ENCODE assay signal across 1 mouse cellular context in genomic region chr12:113138901-113139864, GRCm38 (mm10).
A peak's percentile ranks its signal among the peaks of the same experiment; 100 is the strongest.
TF ChIP-seq lines count a peak whose summit lies in the region.

No protein-coding gene starts in this region.

TF ChIP-seq in MEL, 35 proteins besides CTCF, POLR2A, EP300 and RAD21:
- TF ChIP-seq BHLHE40 (IDR thresholded peaks at IDR 0.05; ENCODE audit: borderline replicate concordance, low read depth, low read length) (no peak), ZMIZ1 (IDR thresholded peaks at IDR 0.05; ENCODE audit: low read depth, low read length) (no peak), GABPA (IDR thresholded peaks at IDR 0.05; ENCODE audit: low read depth, low read length) (no peak), JUND (IDR thresholded peaks at IDR 0.05; ENCODE audit: low read depth, low read length) (no peak), KAT2A (conservative IDR thresholded peaks at IDR 0.05; ENCODE audit: low read depth, low read length) (no peak), RCOR1 (IDR thresholded peaks at IDR 0.05; ENCODE audit: low read depth, low read length) (no peak), CHD2 (IDR thresholded peaks at IDR 0.05; ENCODE audit: low read length) (no peak), MYC (IDR thresholded peaks at IDR 0.05; ENCODE audit: low read depth, low read length) (no peak), ELF1 (IDR thresholded peaks at IDR 0.05; ENCODE audit: low read depth, low read length) (no peak), NELFE (IDR thresholded peaks at IDR 0.05; ENCODE audit: low read depth, low read length) (no peak), ZC3H11A (IDR thresholded peaks at IDR 0.05; ENCODE audit: low read depth, low read length) (no peak), CHD1 (IDR thresholded peaks at IDR 0.05; ENCODE audit: low read depth, low read length) (no peak), NRF1 (IDR thresholded peaks at IDR 0.05; ENCODE audit: insufficient read depth, low read depth, low read length, poor library complexity, severe bottlenecking) (no peak), MYB (IDR thresholded peaks at IDR 0.05; ENCODE audit: low read depth, low read length) (peak; percentile 31; the same call in 1 of the 2 replicates), TBP (IDR thresholded peaks at IDR 0.05; ENCODE audit: low read depth, low read length) (no peak), MAX (IDR thresholded peaks at IDR 0.05; ENCODE audit: low read length) (no peak), SIN3A (IDR thresholded peaks at IDR 0.05; ENCODE audit: low read length) (0 out of 2 replicates have a peak, but pooled peaks have one; percentile 29), MAFK (IDR thresholded peaks at IDR 0.05; ENCODE audit: borderline replicate concordance, low read depth, low read length) (no peak), USF1 (IDR thresholded peaks at IDR 0.05; ENCODE audit: low read depth, low read length) (no peak), MEF2A (IDR thresholded peaks at IDR 0.05; ENCODE audit: extremely low read depth, insufficient replicate concordance, low read depth, low read length, poor library complexity, severe bottlenecking) (no peak), MAZ (IDR thresholded peaks at IDR 0.05; ENCODE audit: low read depth, low read length) (0 out of 2 replicates have a peak, but pooled peaks have one; percentile 27), POLR2AphosphoS5 (IDR thresholded peaks at IDR 0.05; ENCODE audit: borderline replicate concordance, low read depth, low read length) (no peak), MXI1 (IDR thresholded peaks at IDR 0.05; ENCODE audit: low read depth, low read length) (0 out of 2 replicates have a peak, but pooled peaks have one; percentile 43), TCF12 (IDR thresholded peaks at IDR 0.05; ENCODE audit: low read depth, low read length) (no peak), UBTF (IDR thresholded peaks at IDR 0.05; ENCODE audit: borderline replicate concordance, insufficient read depth, low read depth, low read length) (no peak), TAL1 (IDR thresholded peaks at IDR 0.05; ENCODE audit: low read length) (no peak), ZKSCAN1 (IDR thresholded peaks at IDR 0.05; ENCODE audit: low read depth, low read length) (no peak), POLR2AphosphoS2 (IDR thresholded peaks at IDR 0.05; ENCODE audit: low read length) (peak; percentile 98), SMC3 (IDR thresholded peaks at IDR 0.05; ENCODE audit: low read depth, low read length) (0 out of 2 replicates have a peak, but pooled peaks have one; percentile 5), HCFC1 (IDR thresholded peaks at IDR 0.05; ENCODE audit: low read depth, low read length) (no peak)
